Mouse (Mus musculus): ENCODE data around the gene Fam71b.

GRCm38 (mm10) chr11:46375015-46375414, 21.3 kb upstream of the Fam71b start:
- TF ChIP-seq TAL1 (IDR thresholded peaks at IDR 0.05; ENCODE audit: low read length) (no peak), GATA1 (IDR thresholded peaks at IDR 0.05; ENCODE audit: low read length) (no peak)
